Mouse (Mus musculus) CH12.LX (cell line): ENCODE data around the gene H2-Aa. TPM values are rescaled to one million over a fixed set of nuclear protein-coding genes. Genes with fewer than 3 reads are reported as not detected.

ENCODE experiments used
- DNase-seq: peaks from one replicate; pipeline ENCODE4 v3.0.0-alpha.2; 2013; ENCODE audit errors: extremely low read depth
- H3K27ac ChIP-seq: 2 replicates; pipeline ENCODE4 v1.5.1; 2012; ENCODE audit warnings: low read depth, mild to moderate bottlenecking, control low read depth, moderate library complexity; ENCODE audit not compliant: insufficient read depth
- H3K27me3 ChIP-seq: replicated peaks from 2 replicates; pipeline ENCODE3; 2012; ENCODE audit warnings: inconsistent platforms
- H3K36me3 ChIP-seq, 2 experiments: replicated peaks in 1 of 2; 2 replicates each; pipeline versions ENCODE3 to v1.6.1; 2012; ENCODE audit warnings: inconsistent platforms in 1 of 2, low read length in 1 of 2, mild to moderate bottlenecking in 1 of 2, mixed read lengths in 1 of 2, moderate library complexity in 1 of 2; ENCODE audit not compliant: control insufficient read depth in 1 of 2, insufficient read depth in 1 of 2
- H3K4me1 ChIP-seq, 2 experiments: 2 replicates each; pipeline ENCODE4 v1.6.1; 2012; ENCODE audit warnings: inconsistent platforms in 1 of 2, moderate library complexity in 1 of 2; ENCODE audit not compliant: insufficient read depth in 2 of 2, control insufficient read depth in 1 of 2
- H3K4me2 ChIP-seq: 2 replicates; pipeline ENCODE4 v1.6.1; 2012; ENCODE audit warnings: low read depth, mild to moderate bottlenecking, control low read depth; ENCODE audit not compliant: poor library complexity, insufficient read depth, severe bottlenecking
- H3K4me3 ChIP-seq, 3 experiments: fragments of 150-350 bp in 1 of 3; sonication (generic) in 1 of 3; replicated peaks in 1 of 3; 2 replicates each; pipeline versions ENCODE3 to v1.5.1; 2011 to 2012; ENCODE audit warnings: low read depth in 2 of 3, low read length in 2 of 3, mild to moderate bottlenecking in 2 of 3, moderate library complexity in 2 of 3, control low read depth in 1 of 3, improper control_type of control experiment in 1 of 3, inconsistent platforms in 1 of 3, mixed read lengths in 1 of 3; ENCODE audit not compliant: poor library complexity in 1 of 3
- H3K79me2 ChIP-seq: replicated peaks from 2 replicates; pipeline ENCODE4 v1.6.1; 2012; ENCODE audit warnings: mild to moderate bottlenecking, moderate library complexity; ENCODE audit not compliant: control insufficient read depth, poor library complexity, insufficient read depth, severe bottlenecking; ENCODE audit errors: extremely low read depth
- H3K9ac ChIP-seq: 2 replicates; pipeline ENCODE4 v1.6.1; 2012; ENCODE audit warnings: low read depth, mild to moderate bottlenecking, control low read depth, moderate library complexity; ENCODE audit not compliant: insufficient read depth
- H3K9me3 ChIP-seq: replicated peaks from 2 replicates; pipeline ENCODE3; 2012; ENCODE audit warnings: low read length, inconsistent platforms, mixed read lengths
- BHLHE40 ChIP-seq: IDR thresholded peaks from 2 replicates; pipeline ENCODE4 v1.6.1; 2011; ENCODE audit warnings: mild to moderate bottlenecking, low read depth, low read length, improper control_type of control experiment
- CHD2 ChIP-seq: IDR thresholded peaks from 2 replicates; pipeline ENCODE4 v1.6.1; 2011; ENCODE audit warnings: low read length, improper control_type of control experiment
- CTCF ChIP-seq, 2 experiments: IDR thresholded peaks in 1 of 2; conservative IDR thresholded peaks in 1 of 2; 2 replicates each; pipeline ENCODE4 v1.5.1; 2011 to 2012; ENCODE audit warnings: low read depth in 2 of 2, low read length in 2 of 2, improper control_type of control experiment in 1 of 2, inconsistent platforms in 1 of 2, mild to moderate bottlenecking in 1 of 2, moderate library complexity in 1 of 2
- E2F4 ChIP-seq: IDR thresholded peaks from 2 replicates; pipeline ENCODE4 v1.6.1; 2011; ENCODE audit warnings: low read depth, low read length, improper control_type of control experiment; ENCODE audit not compliant: insufficient replicate concordance
- ELF1 ChIP-seq: IDR thresholded peaks from 2 replicates; pipeline ENCODE4 v1.6.1; 2014; ENCODE audit warnings: low read depth, mild to moderate bottlenecking, inconsistent platforms, low read length, improper control_type of control experiment
- EP300 ChIP-seq: IDR thresholded peaks from 2 replicates; pipeline ENCODE4 v1.6.1; 2011; ENCODE audit warnings: low read length, improper control_type of control experiment
- GABPA ChIP-seq: IDR thresholded peaks from 2 replicates; pipeline ENCODE4 v1.6.1; 2012; ENCODE audit warnings: low read depth, low read length, improper control_type of control experiment, inconsistent platforms; ENCODE audit not compliant: insufficient replicate concordance
- HCFC1 ChIP-seq: IDR thresholded peaks from 2 replicates; pipeline ENCODE4 v1.6.1; 2012; ENCODE audit warnings: low read depth, mild to moderate bottlenecking, inconsistent platforms, low read length, improper control_type of control experiment
- IRF4 ChIP-seq: IDR thresholded peaks from 2 replicates; pipeline ENCODE4 v1.6.1; 2014; ENCODE audit warnings: low read depth, mild to moderate bottlenecking, inconsistent platforms, low read length, improper control_type of control experiment
- JUND ChIP-seq: conservative IDR thresholded peaks from 2 replicates; pipeline ENCODE4 v1.6.1; 2011; ENCODE audit warnings: low read depth, low read length, improper control_type of control experiment
- KAT2A ChIP-seq: IDR thresholded peaks from 2 replicates; pipeline ENCODE4 v1.6.1; 2012; ENCODE audit warnings: low read length, improper control_type of control experiment, inconsistent platforms; ENCODE audit not compliant: insufficient replicate concordance
- MAFK ChIP-seq: IDR thresholded peaks from 2 replicates; pipeline ENCODE4 v1.6.1; 2011; ENCODE audit warnings: low read length, improper control_type of control experiment; ENCODE audit not compliant: insufficient replicate concordance
- MAX ChIP-seq: IDR thresholded peaks from 2 replicates; pipeline ENCODE4 v1.6.1; 2011; ENCODE audit warnings: low read length, improper control_type of control experiment
- MAZ ChIP-seq: IDR thresholded peaks from 2 replicates; pipeline ENCODE4 v1.6.1; 2012; ENCODE audit warnings: low read depth, mild to moderate bottlenecking, inconsistent platforms, low read length, improper control_type of control experiment, moderate library complexity
- MEF2A ChIP-seq: IDR thresholded peaks from 2 replicates; pipeline ENCODE4 v1.6.1; 2014; ENCODE audit warnings: low read depth, mild to moderate bottlenecking, inconsistent platforms, low read length, improper control_type of control experiment, borderline replicate concordance
- MXI1 ChIP-seq: IDR thresholded peaks from 2 replicates; pipeline ENCODE4 v1.6.1; 2011; ENCODE audit warnings: mild to moderate bottlenecking, low read depth, low read length, improper control_type of control experiment
- MYC ChIP-seq: IDR thresholded peaks from 2 replicates; pipeline ENCODE4 v1.6.1; 2011; ENCODE audit warnings: low read depth, mild to moderate bottlenecking, improper control_type of control experiment, low read length
- NRF1 ChIP-seq: IDR thresholded peaks from 2 replicates; pipeline ENCODE4 v1.6.1; 2014; ENCODE audit warnings: low read depth, mild to moderate bottlenecking, inconsistent platforms, low read length, improper control_type of control experiment, moderate library complexity
- PAX5 ChIP-seq: IDR thresholded peaks from 2 replicates; pipeline ENCODE4 v1.6.1; 2012; ENCODE audit warnings: low read length, inconsistent platforms, mixed read lengths
- POLR2A ChIP-seq: IDR thresholded peaks from 2 replicates; pipeline ENCODE4 v1.6.1; 2011; ENCODE audit warnings: low read depth, mild to moderate bottlenecking, improper control_type of control experiment, low read length
- POLR2AphosphoS2 ChIP-seq: IDR thresholded peaks from 2 replicates; pipeline ENCODE4 v1.6.1; 2011; ENCODE audit warnings: low read depth, low read length, improper control_type of control experiment
- RAD21 ChIP-seq: IDR thresholded peaks from 2 replicates; pipeline ENCODE4 v1.6.1; 2011; ENCODE audit warnings: low read depth, mild to moderate bottlenecking, low read length, improper control_type of control experiment, moderate library complexity
- RCOR1 ChIP-seq: conservative IDR thresholded peaks from 2 replicates; pipeline ENCODE4 v1.6.1; 2012; ENCODE audit warnings: low read depth, mild to moderate bottlenecking, inconsistent platforms, low read length, improper control_type of control experiment
- SIN3A ChIP-seq: IDR thresholded peaks from 2 replicates; pipeline ENCODE4 v1.6.1; 2012; ENCODE audit warnings: low read length, improper control_type of control experiment, inconsistent platforms
- SMC3 ChIP-seq: IDR thresholded peaks from 2 replicates; pipeline ENCODE4 v1.6.1; 2011; ENCODE audit warnings: low read depth, low read length, improper control_type of control experiment
- TBP ChIP-seq: conservative IDR thresholded peaks from 2 replicates; pipeline ENCODE4 v1.6.1; 2011; ENCODE audit warnings: low read depth, low read length, improper control_type of control experiment
- TCF12 ChIP-seq: IDR thresholded peaks from 2 replicates; pipeline ENCODE4 v1.6.1; 2014; ENCODE audit warnings: low read depth, mild to moderate bottlenecking, inconsistent platforms, low read length, improper control_type of control experiment
- USF2 ChIP-seq: conservative IDR thresholded peaks from 2 replicates; pipeline ENCODE4 v1.6.1; 2011; ENCODE audit warnings: low read depth, low read length, improper control_type of control experiment
- ZKSCAN1 ChIP-seq: IDR thresholded peaks from 2 replicates; pipeline ENCODE4 v1.6.1; 2012; ENCODE audit warnings: low read depth, inconsistent platforms, low read length, improper control_type of control experiment, borderline replicate concordance
- ZMIZ1 ChIP-seq: IDR thresholded peaks from 2 replicates; pipeline ENCODE4 v1.6.1; 2012; ENCODE audit warnings: low read depth, mild to moderate bottlenecking, inconsistent platforms, low read length, improper control_type of control experiment
- ZNF384 ChIP-seq: IDR thresholded peaks from 2 replicates; pipeline ENCODE4 v1.6.1; 2012; ENCODE audit warnings: low read depth, low read length, improper control_type of control experiment, inconsistent platforms
- dilution Hi-C: fragments of 300-500 bp; cut with MboI; formaldehyde crosslinking; loops from 2 replicates; pipeline ENCODE4 v1.14.3; 2020; ENCODE audit warnings: low sequenced_read_pairs; ENCODE audit not compliant: extremely low pct_unique_long_range_greater_than_20kb, extremely low pct_ligation_motif_present
- in situ Hi-C: fragments of 300-500 bp; cut with MboI; formaldehyde crosslinking; loops from 3 replicates; pipeline ENCODE4 v1.14.3; 2019; ENCODE audit warnings: low sequenced_read_pairs, low pct_ligation_motif_present, low pct_unique_long_range_greater_than_20kb, mixed read lengths
- polyA plus RNA-seq: library from polyadenylated mRNA; unstranded; fragments of >175 nt; gene quantifications from 2 replicates; pipeline ENCODE4 v1.2.1, GENCODE M21; 2012; ENCODE audit warnings: low read depth; ENCODE audit not compliant: insufficient read length
- total RNA-seq, 2 experiments: library from RNA; depleted of rRNA; stranded (reverse); fragments of 300-350 nt in 1 of 2; fragments of >200 nt in 1 of 2; gene quantifications; 2 replicates each; pipeline ENCODE4 v1.2.3; 2012 to 2014

The H2-Aa gene
- total and polyA plus RNA-seq, 3 experiments = 385 to 958 (median 488) TPM

GRCm38 (mm10) chr17:34331200-34331599 lies 43.6 kb upstream of the H2-Aa start:
- Histone ChIP-seq H3K9ac (no peak overlapping the region), H3K36me3 (peaks cover 16 to 48% of the 10 kb centered on the region in 2 experiments), H3K4me3 (no peak overlapping the region), H3K4me1 (peaks cover 15 to 60% of the 10 kb centered on the region in 2 experiments), H3K27me3 (no peaks in the 10 kb centered on the region), H3K4me2 (no peak overlapping the region), H3K27ac (peak overlapping the region; percentile 62), H3K9me3 (peaks cover 9% of the 10 kb centered on the region), H3K79me2 (no peaks in the 10 kb centered on the region)
- no peak for DNase-seq
- in situ Hi-C loops (no loop called here), dilution Hi-C loops (no loop called here)
- TF ChIP-seq EP300 = 0 out of 2 replicates have a peak, but pooled peaks have one; percentile 38
- 0 out of 2 replicates have a peak, but pooled peaks have one; percentile 33 for TF ChIP-seq MAX
- TF ChIP-seq JUND = no peak
- TF ChIP-seq TCF12 = peak; percentile 17; the same call in 1 of the 2 replicates
- no peak for TF ChIP-seq MAZ
- no peak for TF ChIP-seq MYC
- no peak for TF ChIP-seq POLR2AphosphoS2
- TF ChIP-seq USF2 = no peak
- TF ChIP-seq CTCF (conservative IDR thresholded peaks at IDR 0.05 in 1 of 2, IDR thresholded peaks at IDR 0.05 in 1 of 2; ENCODE audit: low read depth in 2 of 2, low read length in 2 of 2) = no peak
- no peak for TF ChIP-seq CHD2
- TF ChIP-seq ELF1 = no peak
- peak; percentile 83 for TF ChIP-seq BHLHE40
- TF ChIP-seq ZKSCAN1 = no peak
- no peak for TF ChIP-seq RAD21

DNA sequence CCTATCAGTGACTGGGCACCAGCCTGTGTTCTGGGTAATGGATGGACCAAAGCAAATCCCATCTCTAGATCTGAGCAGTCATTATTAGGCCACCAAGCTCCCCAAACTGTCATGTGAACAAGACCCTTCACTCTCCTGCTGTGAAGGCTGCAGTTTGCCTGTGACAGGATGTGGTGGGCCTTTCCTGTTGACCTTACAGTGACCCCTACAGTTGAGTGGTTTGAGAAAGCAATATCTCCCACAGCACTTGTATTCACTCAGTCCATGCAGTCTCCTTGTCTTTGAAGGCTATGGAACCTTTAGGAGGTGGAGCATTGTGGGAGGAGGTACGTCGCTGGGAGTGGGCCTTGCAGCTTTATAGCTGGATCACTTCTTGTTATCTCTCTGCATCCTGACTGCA lies 42.2 kb upstream of the H2-Aa start:
- Histone ChIP-seq H3K9me3 (peaks cover 9% of the 10 kb centered on the region), H3K4me3 (no peak overlapping the region), H3K4me1 (peaks cover 15 to 61% of the 10 kb centered on the region in 2 experiments), H3K27me3 (no peaks in the 10 kb centered on the region), H3K36me3 (peaks cover 4 to 34% of the 10 kb centered on the region in 2 experiments), H3K4me2 (0 out of 2 replicates have a peak overlapping the region, but pooled peaks have one; percentile 5), H3K9ac (no peak overlapping the region; the same call in 1 of the 2 replicates), H3K27ac (peak overlapping the region; percentile 47), H3K79me2 (no peaks in the 10 kb centered on the region)
- dilution Hi-C loops (no loop called here), in situ Hi-C loops (no loop called here)
- peak; percentile 70 for DNase-seq
- TF ChIP-seq TBP (no peak), ZNF384 (peak; percentile 64), ZKSCAN1 (no peak), MYC (0 out of 2 replicates have a peak, but pooled peaks have one; percentile 26), JUND (no peak), EP300 (peak; percentile 39; the same call in 1 of the 2 replicates), RAD21 (no peak), PAX5 (no peak), GABPA (no peak), USF2 (no peak), CTCF (conservative IDR thresholded peaks at IDR 0.05 in 1 of 2, IDR thresholded peaks at IDR 0.05 in 1 of 2; ENCODE audit: low read depth in 2 of 2, low read length in 2 of 2) (peak in 1 of 2 experiments; percentile 7; a peak in 1 of 4 replicates), ELF1 (no peak), POLR2A (no peak), MEF2A (no peak), MAX (peak; percentile 30; the same call in 1 of the 2 replicates), TCF12 (peak; percentile 36; the same call in 1 of the 2 replicates), SMC3 (no peak), KAT2A (no peak), RCOR1 (no peak), E2F4 (no peak), IRF4 (no peak), SIN3A (peak; percentile 43; the same call in 1 of the 2 replicates), NRF1 (no peak), BHLHE40 (peak; percentile 67), POLR2AphosphoS2 (no peak), HCFC1 (no peak), MXI1 (no peak), MAFK (no peak), ZMIZ1 (no peak)
